Mouse (Mus musculus) forebrain, embryonic 14.5 days (tissue): ENCODE measurements at regions not wholly inside any gene's neighbourhood (a gene's known extent, or its start where the extent isn't known, plus 50 kb on each side); places are given as distances from the start of the nearest gene placed in this dataset.

ENCODE experiments used
- ATAC-seq: fragments of 200-750 bp; cut with Nextera tagmentation; 2 replicates; pipeline ENCODE4 v1.8.0; 2017; ENCODE audit warnings: mild to moderate bottlenecking, moderate library complexity
- DNase-seq: peaks from one replicate; pipeline ENCODE4 v3.0.0-alpha.2; 2015; ENCODE audit warnings: low spot score
- H3K27ac ChIP-seq: fragments of 300-500 bp; sonication (generic); 2 replicates; pipeline ENCODE4 v1.5.1; 2014; ENCODE audit warnings: low read depth, mild to moderate bottlenecking, control low read depth, low read length, moderate library complexity
- H3K27me3 ChIP-seq: fragments of 300-500 bp; sonication (generic); replicated peaks from 2 replicates; pipeline ENCODE4 v1.6.1; 2014; ENCODE audit warnings: low read length, control low read depth, mixed read lengths; ENCODE audit not compliant: control insufficient read depth, insufficient read depth
- H3K36me3 ChIP-seq: fragments of 300-500 bp; sonication (generic); 2 replicates; pipeline ENCODE4 v1.6.1; 2014; ENCODE audit warnings: low read length, control low read depth; ENCODE audit not compliant: control insufficient read depth, insufficient read depth
- H3K4me1 ChIP-seq: fragments of 300-500 bp; sonication (generic); 2 replicates; pipeline ENCODE4 v1.6.1; 2014; ENCODE audit warnings: antibody characterized with exemption, low read length, control low read depth; ENCODE audit not compliant: control insufficient read depth, insufficient read depth
- H3K4me2 ChIP-seq: fragments of 300-500 bp; sonication (generic); 2 replicates; pipeline ENCODE4 v1.6.1; 2014; ENCODE audit warnings: mild to moderate bottlenecking, control low read depth, low read length
- H3K4me3 ChIP-seq: fragments of 300-500 bp; sonication (generic); 2 replicates; pipeline ENCODE4 v1.5.1; 2014; ENCODE audit warnings: low read depth, low read length, control low read depth
- H3K9ac ChIP-seq: fragments of 300-500 bp; sonication (generic); 2 replicates; pipeline ENCODE4 v1.6.1; 2014; ENCODE audit warnings: mild to moderate bottlenecking, low read length, control low read depth, moderate library complexity
- H3K9me3 ChIP-seq: fragments of 300-500 bp; sonication (generic); replicated peaks from 2 replicates; pipeline ENCODE4 v1.6.1; 2016; ENCODE audit warnings: low read length, control low read depth, mixed read lengths; ENCODE audit not compliant: control insufficient read depth
- WGBS: fragments of 180-500 bp; shearing (Covaris S2); extraction: QIAGEN DNeasy Blood & Tissue Kit; methylation state at CpG from one replicate; pipeline ENCODE4 v1.1.7; 2014; 5-methylcytosine and 5-hydroxymethylcytosine counted together

DNA sequence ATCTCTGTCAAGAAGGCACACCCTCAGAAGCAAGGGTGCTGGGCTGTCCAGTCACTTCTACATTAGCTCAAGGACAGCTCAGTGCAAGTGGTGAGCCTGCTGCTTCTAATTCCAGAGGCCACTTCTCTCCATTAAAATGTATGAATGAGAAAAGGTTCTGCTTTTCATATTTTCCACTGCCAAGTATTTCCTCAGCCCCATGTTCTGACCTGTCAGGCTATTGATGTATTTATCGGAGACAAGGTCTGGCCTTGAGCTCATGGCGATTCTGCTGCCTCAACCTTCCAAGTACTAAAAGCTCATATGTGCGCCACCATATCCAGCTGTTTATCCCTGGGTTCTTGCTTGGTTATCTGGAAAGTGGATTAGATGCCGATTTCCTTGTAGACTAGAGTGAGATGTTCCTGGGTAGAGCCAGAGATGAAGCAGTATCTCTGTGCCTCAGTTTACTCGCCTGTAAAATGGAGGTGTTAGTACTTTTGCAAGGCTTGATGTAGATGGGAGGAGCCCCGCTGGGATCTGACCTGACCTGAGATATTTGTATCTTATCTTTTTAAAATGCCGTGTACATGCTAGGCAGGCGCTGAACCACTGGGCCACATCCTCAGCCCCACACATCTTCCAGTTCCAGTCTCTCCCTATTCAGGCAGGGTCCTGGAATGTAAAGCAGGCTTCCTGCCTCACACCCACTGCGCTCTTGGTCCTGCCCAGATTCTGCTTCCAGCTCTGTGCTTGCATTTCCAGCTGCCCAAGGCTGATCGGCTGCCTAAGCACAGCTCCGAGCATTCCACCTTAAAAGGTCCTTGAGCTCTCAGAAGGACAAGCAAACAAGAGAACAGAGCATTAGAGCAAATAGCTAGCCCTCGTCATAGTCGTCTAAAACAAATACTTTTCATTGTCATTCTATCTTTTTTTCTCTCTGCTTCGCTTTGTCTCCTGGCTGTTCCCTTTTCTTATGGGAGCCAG is 161.0 kb downstream of the Rab11fip4 start:
- no peaks in the 10 kb centered on the region for H3K4me1 ChIP-seq
- 67% methylated on average over 14 of the region's 14 CpGs for WGBS
- no peak overlapping the region for H3K4me3 ChIP-seq
- H3K4me2 ChIP-seq: no peak overlapping the region
- DNase-seq (no peak), ATAC-seq (no peak)
- no peaks in the 10 kb centered on the region for H3K36me3 ChIP-seq
- no peaks in the 10 kb centered on the region for H3K9me3 ChIP-seq
- H3K27me3 ChIP-seq: no peaks in the 10 kb centered on the region
- H3K27ac ChIP-seq: no peak overlapping the region
- H3K9ac ChIP-seq: no peak overlapping the region

GRCm38 (mm10) chr11:79750943-79751342 is 159.9 kb downstream of the Rab11fip4 start:
- DNase-seq: no peak

DNA sequence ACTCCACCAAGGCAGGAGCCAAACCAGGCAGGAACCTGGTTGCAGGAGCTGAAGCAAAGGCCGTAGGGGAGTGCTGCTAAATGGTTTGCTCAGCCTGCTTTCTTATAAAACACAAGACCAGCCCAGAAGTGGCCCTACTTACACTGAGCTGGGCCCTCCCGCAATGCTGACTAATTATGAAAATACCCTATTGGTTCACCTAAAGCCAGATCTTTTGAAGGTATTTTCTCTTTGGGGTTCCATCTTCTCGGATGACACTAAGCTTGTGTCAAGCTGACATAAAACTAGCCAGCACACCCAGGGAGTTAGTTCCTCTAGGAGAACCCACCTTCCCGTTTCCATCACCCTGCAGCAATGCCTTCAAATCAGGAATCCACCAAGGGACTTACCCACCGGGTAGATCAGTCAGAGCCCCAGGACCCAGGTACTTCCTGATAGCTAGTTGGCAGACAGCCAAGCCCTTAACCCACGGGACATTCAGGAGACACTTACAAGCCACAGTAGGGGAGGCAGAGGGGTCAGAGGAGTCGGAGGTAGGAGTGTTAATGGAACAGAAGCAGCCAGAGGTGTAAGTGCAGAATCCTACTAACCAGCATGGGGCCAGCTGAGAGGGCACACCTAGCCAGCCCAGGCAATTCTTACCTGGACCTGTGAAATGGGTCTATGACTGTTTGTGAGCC is 158.9 kb downstream of the Rab11fip4 start:
- ATAC-seq (no peak), DNase-seq (no peak)
- 75% methylated on average over 7 of the region's 7 CpGs for WGBS
- no peak overlapping the region for H3K9ac ChIP-seq
- no peak overlapping the region for H3K4me3 ChIP-seq
- no peak overlapping the region for H3K27ac ChIP-seq
- no peaks in the 10 kb centered on the region for H3K4me1 ChIP-seq
- H3K36me3 ChIP-seq: no peaks in the 10 kb centered on the region
- no peak overlapping the region for H3K4me2 ChIP-seq
- H3K27me3 ChIP-seq: no peaks in the 10 kb centered on the region
- no peaks in the 10 kb centered on the region for H3K9me3 ChIP-seq

More at GRCm38 (mm10) chr11:79750943-79751342, 159.9 kb downstream of the Rab11fip4 start:
- no peak for ATAC-seq
- H3K27me3 ChIP-seq: no peaks in the 10 kb centered on the region
- H3K27ac ChIP-seq: no peak overlapping the region
- H3K36me3 ChIP-seq: no peaks in the 10 kb centered on the region
- H3K4me2 ChIP-seq: no peak overlapping the region
- no peak overlapping the region for H3K9ac ChIP-seq
- H3K9me3 ChIP-seq: no peaks in the 10 kb centered on the region
- no peak overlapping the region for H3K4me3 ChIP-seq
- WGBS: 76% methylated on average over 2 of the region's 2 CpGs
- no peaks in the 10 kb centered on the region for H3K4me1 ChIP-seq

GRCm38 (mm10) chr11:79749141-79749540 is 158.1 kb downstream of the Rab11fip4 start:
- no peak for ATAC-seq
- Histone ChIP-seq H3K9me3 (no peaks in the 10 kb centered on the region), H3K9ac (no peak overlapping the region), H3K36me3 (no peaks in the 10 kb centered on the region), H3K4me1 (no peaks in the 10 kb centered on the region), H3K27me3 (no peaks in the 10 kb centered on the region), H3K27ac (no peak overlapping the region), H3K4me2 (no peak overlapping the region), H3K4me3 (no peak overlapping the region)
- DNase-seq: no peak
- 93% methylated on average over 10 of the region's 10 CpGs for WGBS

DNA sequence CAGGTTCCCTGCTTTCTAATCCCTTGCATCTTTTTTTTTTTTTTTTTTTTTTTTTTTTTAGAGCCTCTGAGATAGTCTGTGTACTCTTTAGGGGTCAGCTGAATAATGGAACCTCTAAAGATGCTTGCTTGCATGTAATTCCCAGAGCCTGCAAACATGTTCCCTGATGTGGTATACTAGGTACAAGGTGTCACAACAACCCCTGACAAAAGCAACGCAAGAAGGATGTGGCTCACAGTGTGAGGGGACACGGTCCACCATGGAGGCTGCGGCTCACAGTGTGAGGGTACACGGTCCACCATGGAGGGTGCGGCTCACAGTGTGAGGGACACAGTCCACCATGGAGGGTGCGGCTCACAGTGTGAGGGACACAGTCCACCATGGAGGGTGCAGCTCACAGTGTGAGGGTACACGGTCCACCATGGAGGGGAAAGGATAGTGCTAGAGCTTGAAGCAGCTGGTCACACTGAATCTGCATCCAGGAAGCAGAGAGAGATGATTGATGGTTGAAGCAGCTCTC is 157.7 kb downstream of the Rab11fip4 start:
- H3K27me3 ChIP-seq: no peaks in the 10 kb centered on the region
- no peak overlapping the region for H3K9ac ChIP-seq
- H3K4me2 ChIP-seq: no peak overlapping the region
- H3K9me3 ChIP-seq: no peaks in the 10 kb centered on the region
- WGBS: 98% methylated on average over 7 of the region's 7 CpGs
- H3K4me3 ChIP-seq: no peak overlapping the region
- no peaks in the 10 kb centered on the region for H3K4me1 ChIP-seq
- H3K27ac ChIP-seq: no peak overlapping the region
- no peak for DNase-seq
- ATAC-seq: no peak
- no peaks in the 10 kb centered on the region for H3K36me3 ChIP-seq

DNA sequence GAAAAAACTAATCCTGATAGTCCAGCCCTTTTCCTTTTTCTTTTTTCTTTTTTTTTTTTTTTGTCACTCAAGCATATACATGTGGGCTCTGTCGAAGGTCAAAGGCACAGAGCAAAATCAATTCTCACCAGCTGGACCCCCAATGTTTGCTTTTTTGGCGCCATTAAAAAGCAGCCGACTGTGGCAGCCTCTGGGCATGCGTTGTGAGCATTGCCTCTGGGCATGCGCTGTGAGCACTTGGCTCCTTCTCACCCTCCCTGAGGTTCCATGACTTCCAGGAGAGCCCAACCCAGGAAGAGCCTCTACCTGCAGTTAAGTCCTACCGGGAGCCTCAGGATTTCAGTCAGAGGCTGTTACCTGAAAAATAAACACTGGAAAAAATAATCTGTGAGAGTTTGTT is 156.8 kb downstream of the Rab11fip4 start:
- Histone ChIP-seq H3K27me3 (no peaks in the 10 kb centered on the region), H3K4me2 (no peak overlapping the region), H3K27ac (no peak overlapping the region), H3K9me3 (no peaks in the 10 kb centered on the region), H3K4me3 (no peak overlapping the region), H3K36me3 (no peaks in the 10 kb centered on the region), H3K9ac (no peak overlapping the region), H3K4me1 (no peaks in the 10 kb centered on the region)
- 76% methylated on average over 6 of the region's 6 CpGs for WGBS
- DNase-seq (no peak), ATAC-seq (no peak)
